Mouse (Mus musculus) erythroblast, embryonic 14.5 days (primary cell): ENCODE results near the gene Ppp1r18.

Experiments
- GATA1 ChIP-seq: IDR thresholded peaks from 2 replicates; pipeline ENCODE4 v1.6.1; 2012; ENCODE audit warnings: low read length, inconsistent platforms, mixed read lengths
- TAL1 ChIP-seq: IDR thresholded peaks from 3 replicates; pipeline ENCODE4 v1.6.1; 2012; ENCODE audit warnings: low read length, inconsistent platforms, mixed read lengths

DNA sequence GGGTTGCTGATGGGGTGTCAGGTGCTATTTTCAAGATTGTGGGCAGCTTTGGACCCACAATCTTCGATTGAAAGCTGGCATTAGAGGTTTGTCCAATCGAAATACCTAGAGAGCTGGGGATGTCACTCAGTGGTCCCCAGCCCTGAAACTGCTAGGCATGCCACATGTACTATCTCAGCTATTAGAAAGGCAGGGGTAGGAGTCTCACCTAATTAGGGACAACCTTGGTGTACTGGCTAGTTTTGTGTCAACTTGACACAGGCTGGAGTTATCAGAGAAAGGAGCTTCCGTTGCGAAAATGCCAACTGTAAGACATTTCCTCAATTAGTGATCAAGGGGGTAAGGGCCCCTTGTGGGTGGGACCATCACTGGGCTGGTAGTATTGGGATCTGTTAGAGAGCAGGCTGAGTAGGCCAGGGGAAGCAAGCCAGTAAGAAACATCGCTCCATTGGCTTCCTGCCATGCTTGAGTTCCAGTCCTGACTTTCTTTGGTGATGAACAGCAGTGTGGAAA, 32.1 kb upstream of the Ppp1r18 start:
- TF ChIP-seq TAL1 (no peak), GATA1 (no peak)
